Mouse (Mus musculus) CH12F3 (cell line): ENCODE data around the gene Slc44a5.
"Not testable (repeated sequence)": the region's sequence is repeated elsewhere in the genome, so short reads cannot be mapped to it uniquely, and the experiment has no call there.

Experiments
- in situ Hi-C: fragments of 300-500 bp; cut with MboI; formaldehyde crosslinking; loops from 2 replicates; pipeline ENCODE4 v1.14.3; 2020; ENCODE audit warnings: low sequenced_read_pairs

Slc44a5 gene

DNA sequence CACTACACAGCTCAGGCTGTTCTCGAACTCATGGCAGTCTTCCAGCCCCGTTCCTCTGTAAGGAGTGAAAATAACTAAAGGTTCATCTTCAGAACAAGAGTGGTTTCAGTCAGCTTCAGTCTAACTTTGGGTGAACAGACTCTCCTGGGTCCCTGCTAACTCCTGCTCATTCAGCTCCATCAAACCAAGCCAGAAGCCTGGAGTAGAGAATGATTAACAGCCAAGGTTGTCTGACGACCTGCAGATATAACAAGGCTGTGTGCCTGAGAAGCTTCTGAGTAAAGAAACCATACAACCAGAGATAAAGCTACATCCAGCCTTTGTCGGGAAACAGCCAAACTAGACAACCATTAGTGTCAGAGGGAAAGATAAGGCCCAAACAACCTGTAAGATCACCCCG is 5.8 kb upstream of the Slc44a5 start:
- in situ Hi-C loops: loop anchor here (25.0 kb wide), 2 partner anchors 270 to 570 kb away; no protein-coding TSS in a partner anchor

- in situ Hi-C loops: loop anchor here (25.0 kb wide), 2 partner anchors 269 to 569 kb away; no protein-coding TSS in a partner anchor
Observed at GRCm38 (mm10) chr3:153968549-153968948, 4.7 kb upstream of the Slc44a5 start.

- in situ Hi-C loops: loop anchor here (25.0 kb wide), 2 partner anchors 268 to 568 kb away; no protein-coding TSS in a partner anchor
Observed at GRCm38 (mm10) chr3:153969451-153969850, 3.8 kb upstream of the Slc44a5 start.

- in situ Hi-C loops: loop anchor here (25.0 kb wide), 2 partner anchors 263 to 563 kb away; no protein-coding TSS in a partner anchor
Observed at GRCm38 (mm10) chr3:153973949-153974760, 919 bp downstream of the Slc44a5 start.

DNA sequence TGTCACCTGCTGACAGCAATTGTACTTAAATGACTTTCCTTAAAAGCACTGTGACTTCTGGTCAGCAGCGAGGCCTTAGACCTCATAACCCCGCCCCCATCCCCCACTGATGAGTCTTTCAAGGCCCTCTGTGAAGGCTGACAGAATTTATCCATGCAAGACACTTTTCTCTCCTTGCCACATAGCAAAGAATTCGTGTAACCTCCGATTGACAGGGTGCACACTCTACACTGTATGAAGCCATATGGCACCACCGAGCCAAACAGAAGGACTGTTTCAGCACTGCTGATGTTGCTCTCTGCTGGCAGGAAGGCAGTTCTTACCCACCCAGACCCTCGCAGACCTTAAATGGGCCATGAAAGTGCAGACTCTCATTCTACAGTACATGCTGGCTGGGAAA is 1.8 kb downstream of the Slc44a5 start:
- in situ Hi-C loops: no loop called here

DNA sequence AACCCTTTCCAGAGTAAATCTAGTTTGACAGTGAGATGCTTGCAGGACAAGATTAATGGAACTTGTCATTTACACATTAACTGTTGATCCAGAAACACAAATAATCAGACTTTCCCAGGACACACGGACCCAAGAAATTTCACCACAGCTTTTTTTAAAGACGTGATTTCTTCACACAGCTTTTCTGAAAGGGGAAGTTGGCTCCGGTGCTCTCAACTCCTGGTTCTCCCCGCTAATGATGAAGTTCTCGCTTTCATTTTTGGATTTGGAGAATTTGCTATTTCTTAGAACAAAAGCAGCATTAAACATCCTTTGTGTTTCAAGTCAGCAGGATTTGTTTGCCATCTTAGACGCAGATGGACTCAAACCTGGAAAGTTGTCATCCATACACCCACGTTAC is 2.6 kb downstream of the Slc44a5 start:
- in situ Hi-C loops: no loop called here

DNA sequence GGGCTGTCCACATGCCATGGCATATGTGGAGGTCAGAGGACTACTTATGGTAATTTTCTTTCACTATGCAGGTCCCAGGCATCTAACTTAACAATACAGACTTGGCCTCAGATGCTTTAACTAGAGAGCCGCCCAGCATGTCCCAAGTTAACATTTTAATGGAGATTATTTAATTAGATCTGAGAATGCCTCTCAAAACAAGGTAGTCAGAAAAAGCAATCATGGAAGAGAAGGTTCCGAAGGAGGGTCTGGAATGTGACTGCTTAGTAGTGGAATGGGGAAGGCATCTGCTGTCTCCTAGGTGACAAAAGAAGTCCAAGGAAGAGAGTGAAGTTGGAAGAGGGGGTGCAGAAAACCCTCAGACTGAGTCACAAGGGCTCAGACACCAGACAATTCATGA is 7.4 kb downstream of the Slc44a5 start:
- in situ Hi-C loops: no loop called here

DNA sequence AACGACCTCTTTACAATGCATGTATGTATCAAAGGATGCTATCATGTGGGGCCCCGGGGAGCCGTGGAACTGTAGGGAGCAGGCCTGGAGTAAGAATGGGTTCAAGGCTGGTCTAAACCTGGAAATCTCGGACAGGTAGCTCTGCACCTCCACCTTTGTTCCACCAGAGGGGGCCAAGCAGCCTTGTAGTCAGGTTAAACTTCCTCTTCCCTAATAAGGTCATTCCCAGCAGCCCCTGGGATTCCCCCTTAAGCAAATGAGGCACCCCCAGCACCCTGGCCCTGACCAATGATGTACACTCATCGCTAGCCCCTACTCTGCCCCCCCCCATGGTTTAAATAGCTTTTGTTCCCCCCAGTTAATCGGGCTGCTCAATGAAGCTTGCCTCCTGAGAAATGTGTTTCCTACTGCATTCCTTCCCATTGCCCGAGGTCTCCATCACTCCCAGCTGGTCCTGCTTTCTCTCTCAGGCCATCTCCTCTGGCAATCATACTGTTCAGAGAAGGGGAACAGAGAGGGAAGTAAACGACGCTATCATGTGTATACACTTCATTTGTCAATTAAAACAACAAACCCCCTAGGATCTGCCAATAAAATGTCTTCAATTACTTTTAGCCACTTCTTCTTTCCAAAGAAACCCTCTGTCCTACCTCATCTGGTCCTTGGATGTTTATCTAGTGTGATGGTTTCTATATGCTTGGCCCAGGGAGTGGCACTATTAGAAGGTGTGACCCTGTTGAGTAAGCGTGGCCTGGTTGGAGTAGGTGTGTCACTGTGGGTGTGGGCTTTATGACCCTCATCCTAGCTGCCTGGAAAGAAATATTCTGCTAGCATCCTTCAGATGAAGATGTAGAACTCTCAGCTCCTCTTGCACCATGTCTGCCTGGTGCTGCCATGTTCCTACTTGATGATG is 11.4 kb downstream of the Slc44a5 start:
- in situ Hi-C loops: no loop called here

DNA sequence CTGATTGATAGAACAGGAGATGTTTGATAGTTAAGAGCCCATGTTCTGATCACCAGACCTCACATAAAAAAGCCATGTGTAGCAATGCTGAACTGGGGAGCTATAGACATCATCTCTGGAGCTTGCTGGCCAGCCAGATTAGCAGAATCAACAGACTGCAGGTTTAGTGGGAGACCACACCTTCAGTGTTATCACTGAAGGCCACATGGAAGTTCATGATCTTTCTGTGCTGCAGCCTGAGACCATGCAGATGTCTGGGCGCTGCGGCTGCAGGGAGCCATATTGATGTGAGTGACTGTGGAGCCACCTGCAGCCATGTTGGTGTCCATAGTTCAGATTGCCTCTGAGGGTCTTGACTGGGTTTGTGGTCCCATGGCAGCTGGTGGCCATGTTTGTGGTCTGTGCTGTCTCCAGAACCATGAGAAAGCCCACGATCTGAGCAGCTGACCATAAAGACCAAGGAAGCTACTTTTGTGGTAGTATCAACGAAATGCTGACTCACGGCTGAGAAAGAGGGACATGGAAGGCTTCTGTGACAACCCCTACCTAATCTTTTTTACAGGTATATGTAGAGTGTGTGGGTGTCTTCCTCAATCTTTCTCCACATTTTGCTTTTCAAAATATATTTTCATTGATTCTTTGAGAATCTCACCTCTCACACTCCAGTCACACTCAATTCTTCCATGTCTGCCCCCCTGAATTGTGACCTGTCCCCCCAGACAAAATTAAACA is 26.7 kb downstream of the Slc44a5 start:
- in situ Hi-C loops: no loop called here

DNA sequence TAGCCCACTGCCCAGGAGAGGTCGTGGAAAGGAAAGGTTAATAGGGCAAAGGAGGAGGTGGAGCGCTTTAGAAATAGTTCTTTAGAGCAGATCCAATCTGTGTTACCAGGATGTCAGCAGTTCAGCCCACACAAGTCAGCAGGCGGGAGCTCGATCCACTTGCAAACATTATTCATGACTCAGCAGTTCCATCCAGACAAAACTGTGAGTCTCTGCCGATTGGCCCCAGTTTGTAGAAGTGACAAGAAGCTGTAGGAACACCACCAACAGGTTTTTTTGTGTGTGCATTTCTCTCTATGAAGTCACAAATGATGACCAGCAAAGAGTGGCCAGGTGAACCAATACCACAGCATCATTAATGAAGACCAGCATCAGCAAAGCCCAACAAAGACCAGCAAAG is 28.1 kb downstream of the Slc44a5 start:
- in situ Hi-C loops: no loop called here

DNA sequence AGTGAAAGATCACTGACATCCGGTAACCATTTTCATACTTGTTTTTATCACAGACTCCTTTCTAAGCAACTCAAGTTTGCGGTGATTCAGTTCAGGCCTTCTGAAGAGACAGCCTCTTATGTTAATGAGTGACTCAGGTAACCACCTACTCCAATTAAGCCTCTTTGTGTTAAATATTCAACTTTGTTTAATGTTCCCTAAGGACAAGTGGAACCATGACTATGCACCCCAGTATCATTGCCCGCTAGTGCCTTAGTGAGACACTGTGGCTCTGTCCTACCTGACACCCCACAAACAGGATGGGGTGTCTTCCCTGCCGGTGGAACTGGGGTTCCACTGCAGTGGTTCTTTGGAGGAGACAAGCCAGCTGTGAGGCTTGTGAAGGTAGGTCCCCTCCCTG is 73.6 kb downstream of the Slc44a5 start:
- in situ Hi-C loops: no loop called here

DNA sequence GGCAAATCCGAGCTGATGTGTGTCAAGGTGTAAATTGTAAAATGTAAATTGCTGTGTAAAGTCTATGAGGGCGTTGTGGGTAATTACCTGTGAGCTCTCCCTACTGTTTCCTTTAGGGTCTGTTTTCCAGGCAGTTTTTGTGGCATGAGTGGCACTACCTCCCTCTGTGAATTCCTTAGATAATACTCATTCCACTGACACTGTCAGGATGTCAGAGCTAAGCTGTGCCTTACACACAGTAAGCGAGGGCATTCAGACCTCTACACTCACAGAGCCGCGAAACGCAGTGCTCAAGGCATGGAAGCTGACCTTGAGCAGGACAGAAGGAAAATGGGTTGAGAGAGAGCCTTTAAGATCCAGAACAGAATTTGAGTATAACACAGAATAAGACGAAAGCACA is 80.1 kb downstream of the Slc44a5 start:
- in situ Hi-C loops: no loop called here

GRCm38 (mm10) chr3:154057464-154057863 is 84.2 kb downstream of the Slc44a5 start:
- in situ Hi-C loops: no loop called here

- in situ Hi-C loops: no loop called here
Observed at GRCm38 (mm10) chr3:154058200-154058599, 85.0 kb downstream of the Slc44a5 start.

DNA sequence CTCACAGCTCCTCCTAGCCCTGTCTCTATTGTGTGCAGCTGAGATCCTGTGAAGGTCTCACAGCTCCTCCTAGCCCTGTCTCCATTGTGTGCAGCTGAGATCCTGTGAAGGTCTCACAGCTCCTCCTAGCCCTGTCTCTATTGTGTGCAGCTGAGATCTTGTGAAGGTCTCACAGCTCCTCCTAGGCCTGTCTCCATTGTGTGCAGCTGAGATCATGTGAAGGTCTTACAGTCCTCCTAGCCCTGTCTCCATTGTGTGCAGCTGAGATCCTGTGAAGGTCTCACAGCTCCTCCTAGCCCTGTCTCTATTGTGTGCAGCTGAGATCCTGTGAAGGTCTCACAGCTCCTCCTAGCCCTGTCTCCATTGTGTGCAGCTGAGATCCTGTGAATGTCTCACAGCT is 98.8 kb downstream of the Slc44a5 start:
- in situ Hi-C loops: not testable (repeated sequence)

GRCm38 (mm10) chr3:154075749-154076148 is 102.5 kb downstream of the Slc44a5 start:
- in situ Hi-C loops: no loop called here

DNA sequence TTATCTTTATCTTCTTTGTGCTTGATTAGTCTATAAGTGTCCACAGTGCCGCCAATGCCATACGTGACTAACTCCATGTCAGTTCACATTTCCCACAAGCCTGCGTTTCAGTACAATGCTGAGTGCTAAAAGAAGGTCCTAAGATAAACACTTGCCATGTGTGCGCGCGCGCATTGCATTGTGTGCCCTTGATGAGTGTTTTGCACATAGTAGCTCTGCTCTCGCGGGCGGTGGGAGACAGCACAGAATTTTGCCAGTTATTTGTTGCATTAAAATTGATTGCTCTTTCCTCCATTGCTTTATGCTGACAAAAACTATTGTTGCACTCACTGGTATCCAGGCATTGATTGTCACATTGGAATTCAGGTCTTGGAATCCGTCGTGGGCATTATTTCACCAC is 108.5 kb downstream of the Slc44a5 start:
- in situ Hi-C loops: no loop called here

DNA sequence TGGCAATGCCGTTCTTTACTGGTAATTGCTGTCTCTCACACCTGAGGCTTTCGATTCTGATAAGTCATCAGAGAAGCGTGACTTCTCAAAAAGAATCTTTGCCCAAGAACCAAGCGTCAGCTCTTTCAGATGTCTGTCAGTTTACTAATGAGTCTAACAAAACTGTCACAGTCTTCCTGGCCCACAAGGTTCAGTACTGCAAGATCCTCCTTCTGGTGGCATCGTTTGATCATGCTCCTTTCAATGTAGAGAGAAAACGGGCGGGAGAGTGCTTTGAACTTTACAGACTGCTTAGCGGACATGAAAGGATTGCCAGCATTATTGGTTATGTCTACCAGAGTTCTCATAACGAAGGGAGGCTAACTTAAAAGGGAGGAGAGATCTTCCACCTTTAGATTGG is 109.0 kb downstream of the Slc44a5 start:
- in situ Hi-C loops: no loop called here

- in situ Hi-C loops: no loop called here
Observed at GRCm38 (mm10) chr3:154082961-154083360, 109.7 kb downstream of the Slc44a5 start.

DNA sequence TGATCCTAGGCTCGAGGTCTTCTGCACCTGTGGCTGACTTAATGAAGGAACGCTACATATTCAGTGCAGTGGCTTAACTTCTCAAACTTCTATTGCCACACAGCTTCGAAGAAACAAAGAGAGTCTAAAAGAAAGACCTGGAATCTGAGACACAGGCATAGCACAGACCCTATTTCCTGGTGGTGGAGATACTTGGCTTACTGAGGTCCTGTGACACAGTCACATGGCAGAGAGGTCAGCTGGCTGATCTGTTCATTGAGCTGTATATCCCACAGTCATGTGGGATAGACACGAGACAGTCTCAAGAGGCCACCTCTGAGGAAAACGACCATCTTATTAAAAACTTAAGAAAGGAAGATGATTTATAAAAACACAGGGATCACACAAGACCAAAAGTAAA is 116.8 kb downstream of the Slc44a5 start:
- in situ Hi-C loops: no loop called here
